Mouse (Mus musculus) kidney, adult 8-10 months (tissue): ENCODE measurements at regions not wholly inside any gene's neighbourhood (a gene's known extent, or its start where the extent isn't known, plus 50 kb on each side); places are given as distances from the start of the nearest gene placed in this dataset.

ENCODE experiments used
- DNase-seq, 2 experiments: peaks; one replicate each; pipeline ENCODE4 v3.0.0; 2022

DNA sequence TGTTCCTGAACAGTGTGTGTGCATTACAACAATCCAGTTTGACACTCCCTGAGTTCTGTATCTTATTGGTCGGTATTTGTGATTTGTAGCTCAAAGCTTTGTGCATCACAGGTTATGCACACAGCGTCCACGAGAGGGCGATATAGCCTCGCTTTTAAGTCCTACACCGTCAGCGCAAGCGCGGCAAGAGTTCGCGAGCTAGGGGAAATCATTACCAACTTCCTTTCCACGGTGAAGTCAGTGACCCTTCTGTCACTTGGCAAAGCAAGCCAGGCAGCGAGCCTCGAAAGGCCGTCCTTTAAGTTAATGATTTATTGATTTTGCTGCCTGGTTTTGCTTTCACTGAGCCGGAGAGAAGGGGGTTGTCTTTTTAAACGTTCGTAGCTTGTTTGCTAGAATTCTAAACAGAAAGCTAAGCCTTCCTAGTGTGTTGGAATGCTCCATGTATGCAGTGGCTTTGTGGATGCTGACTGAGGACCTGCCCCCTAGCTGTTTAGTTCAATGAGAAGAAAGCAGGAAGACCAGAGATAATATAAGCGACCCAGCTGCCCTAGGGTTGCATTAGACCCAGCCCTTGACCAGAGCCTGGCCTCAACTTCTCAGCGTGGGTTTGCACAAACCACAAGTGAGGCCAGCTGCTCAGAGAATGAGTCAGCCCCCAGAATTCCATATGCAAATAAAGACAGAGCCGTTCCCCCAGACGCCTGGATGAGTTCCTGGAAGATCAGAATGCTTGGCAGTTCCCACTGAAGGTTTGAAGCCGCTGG, 79.0 kb upstream of the Ipo5 start:
- DNase-seq, result peak; percentile 96 to 97

DNA sequence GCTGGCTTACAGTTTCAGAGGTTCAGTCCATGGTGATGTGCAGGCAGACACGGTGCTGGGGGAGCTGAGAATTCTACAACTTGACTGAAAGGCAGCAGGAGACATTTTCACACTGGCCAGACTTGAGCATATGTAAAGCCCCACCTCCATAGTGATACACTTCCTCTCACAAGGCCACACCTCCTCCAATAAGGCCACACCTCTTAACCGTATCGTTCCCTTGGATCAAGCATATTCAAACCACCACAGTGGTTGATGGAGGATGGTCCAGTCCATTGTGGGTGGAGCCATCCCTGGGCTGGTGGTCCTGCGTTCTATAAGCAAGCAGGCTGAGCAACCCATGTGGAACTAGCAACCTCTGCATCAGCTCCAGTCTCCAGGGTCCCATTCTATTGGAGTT, 76.2 kb upstream of the Ipo5 start:
- no peak for DNase-seq

DNA sequence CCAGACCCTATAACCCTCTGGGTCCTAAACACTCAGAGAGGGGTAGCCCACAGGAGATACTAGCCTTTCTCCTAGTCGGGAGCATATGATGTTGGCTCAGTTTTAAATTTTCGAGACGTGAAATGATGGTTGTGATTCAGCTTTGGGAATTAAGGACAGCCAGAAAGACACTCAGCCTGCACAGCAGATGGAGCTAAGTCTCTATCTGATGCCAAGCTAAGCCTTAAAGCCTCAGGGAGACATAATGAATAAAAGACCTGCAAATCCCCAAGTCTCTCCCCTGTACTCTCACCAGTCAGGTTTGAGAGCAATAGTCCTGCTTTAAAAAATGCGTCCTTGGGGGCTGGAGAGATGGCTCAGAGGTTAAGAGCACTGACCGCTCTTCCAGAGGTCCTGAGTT, 75.3 kb upstream of the Ipo5 start:
- DNase-seq, result no peak

DNA sequence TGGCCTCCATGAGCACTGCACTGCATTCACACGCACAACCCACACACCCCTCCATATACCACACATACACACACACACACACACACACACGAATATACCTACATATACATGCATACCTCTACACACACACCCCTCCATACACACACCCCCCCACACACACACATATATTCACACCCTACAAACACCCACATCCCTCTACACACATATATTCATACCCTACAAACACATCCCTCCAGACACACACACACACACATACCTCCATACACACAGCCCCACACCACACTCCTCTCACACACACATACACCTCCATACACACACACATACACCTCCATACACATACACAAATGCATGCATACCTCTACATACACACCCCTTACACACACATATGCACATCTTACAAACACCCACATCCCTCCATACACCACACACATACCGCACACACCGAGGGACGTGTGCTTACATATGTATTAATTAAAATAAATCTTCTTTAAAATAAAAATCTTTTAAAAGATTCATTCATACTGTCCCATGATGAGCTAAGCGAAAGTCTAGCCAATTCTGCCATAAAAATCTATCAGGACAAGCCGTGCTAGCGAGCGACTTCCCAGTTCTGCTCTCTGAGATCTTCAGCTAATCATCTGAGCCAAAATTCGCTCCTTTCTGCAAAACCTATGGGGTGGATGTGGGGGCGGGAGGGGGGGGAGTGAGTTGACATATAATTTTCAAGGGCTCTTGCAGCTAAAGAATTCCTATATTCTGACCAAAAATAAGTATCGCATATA, 74.3 kb upstream of the Ipo5 start:
- no peak for DNase-seq

DNA sequence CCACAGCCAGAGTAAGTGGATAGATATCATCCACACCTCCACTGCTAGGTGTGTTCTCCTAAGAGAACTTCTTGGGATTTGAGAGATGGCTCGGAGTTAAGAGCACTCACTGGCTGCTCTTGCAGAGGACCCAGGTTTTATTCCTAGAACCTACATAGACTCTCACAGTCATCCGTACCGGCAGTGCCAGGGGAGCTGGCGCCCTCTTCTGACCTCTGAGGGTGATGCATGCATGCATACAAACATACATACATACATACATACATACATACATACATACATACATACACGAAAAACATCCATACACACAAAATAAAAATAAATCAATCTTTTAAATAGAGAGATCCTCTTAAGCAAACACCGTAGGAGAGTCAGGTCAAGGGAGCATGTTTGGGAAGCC, 70.1 kb upstream of the Ipo5 start:
- DNase-seq, result peak in 1 of 2 experiments; percentile 20

DNA sequence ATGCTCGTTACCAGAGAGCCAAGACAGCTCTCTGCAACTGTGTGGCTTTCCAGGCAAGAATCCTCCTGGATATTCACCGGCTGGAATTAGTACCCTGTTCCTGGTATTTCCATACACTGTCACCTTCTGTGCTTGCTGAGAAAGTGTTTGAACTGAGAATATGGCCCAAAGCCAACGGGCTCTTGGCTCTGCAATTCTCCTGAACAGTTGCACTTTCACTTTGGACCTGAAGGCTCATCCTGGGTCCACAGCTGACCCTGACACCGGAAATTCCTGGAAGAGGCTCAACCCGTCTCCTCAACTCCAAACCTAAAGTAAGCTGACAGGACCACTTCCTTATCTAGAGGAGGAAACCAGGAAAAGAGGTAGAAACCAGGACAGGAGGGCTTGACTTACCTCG, 69.7 kb upstream of the Ipo5 start:
- DNase-seq, result peak; percentile 48 to 61

DNA sequence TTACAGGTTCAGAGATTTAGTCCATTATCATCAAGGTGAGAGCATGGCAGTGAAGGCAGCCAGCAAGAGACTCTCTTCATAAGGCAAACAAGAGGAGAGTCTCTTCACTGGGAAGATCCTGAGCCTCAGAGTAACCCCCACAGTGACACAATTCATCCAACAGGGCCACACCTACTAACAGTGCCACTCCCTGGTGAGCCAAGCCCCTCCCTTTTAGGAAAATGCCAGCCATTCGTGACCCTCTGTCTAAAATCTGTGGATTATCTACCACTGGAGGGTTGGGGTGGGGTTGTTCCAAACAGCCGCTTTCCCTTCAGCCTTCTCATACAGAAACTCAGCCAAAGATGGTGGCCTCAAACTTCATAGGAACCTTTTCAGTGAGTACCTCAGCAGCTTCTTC, 65.9 kb upstream of the Ipo5 start:
- no peak for DNase-seq

DNA sequence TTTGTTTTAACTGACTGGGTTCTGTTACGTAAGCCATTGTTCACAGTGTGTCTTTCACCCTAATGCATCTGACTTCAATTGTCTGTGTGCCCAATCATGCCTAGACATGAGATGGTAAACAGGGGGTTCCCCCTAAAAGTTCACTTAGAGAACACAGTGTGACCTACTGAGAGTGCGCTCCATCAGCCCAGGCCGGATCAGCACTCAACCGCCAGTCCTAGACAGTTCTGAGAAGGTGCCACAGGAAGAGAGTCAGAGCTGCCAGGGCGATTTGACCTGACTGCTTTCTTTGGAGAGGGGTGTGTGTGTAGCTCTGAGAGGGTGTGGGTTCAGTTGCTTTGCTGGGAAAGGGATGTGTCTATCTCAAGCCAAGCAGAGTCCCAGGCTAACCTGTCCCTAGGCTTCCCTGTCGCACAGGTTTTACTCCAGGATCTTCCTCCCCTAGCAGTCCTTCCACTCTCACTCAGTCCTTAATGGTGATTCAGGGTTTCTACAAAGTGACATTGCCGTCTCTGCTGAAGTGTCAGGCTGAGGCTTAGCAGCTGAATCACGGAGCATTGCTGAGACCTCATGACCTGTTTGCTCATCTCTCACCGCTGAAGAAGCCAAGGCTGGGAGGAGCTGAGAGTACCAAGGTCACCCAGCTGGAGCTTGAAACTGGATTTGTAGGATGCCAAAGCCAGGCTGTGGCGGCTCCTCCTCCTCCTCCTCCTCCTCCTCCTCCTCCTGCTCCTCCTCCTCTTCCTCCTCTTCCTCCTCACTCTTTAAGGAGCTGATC, 64.8 kb upstream of the Ipo5 start:
- DNase-seq, result peak; percentile 42 to 50

DNA sequence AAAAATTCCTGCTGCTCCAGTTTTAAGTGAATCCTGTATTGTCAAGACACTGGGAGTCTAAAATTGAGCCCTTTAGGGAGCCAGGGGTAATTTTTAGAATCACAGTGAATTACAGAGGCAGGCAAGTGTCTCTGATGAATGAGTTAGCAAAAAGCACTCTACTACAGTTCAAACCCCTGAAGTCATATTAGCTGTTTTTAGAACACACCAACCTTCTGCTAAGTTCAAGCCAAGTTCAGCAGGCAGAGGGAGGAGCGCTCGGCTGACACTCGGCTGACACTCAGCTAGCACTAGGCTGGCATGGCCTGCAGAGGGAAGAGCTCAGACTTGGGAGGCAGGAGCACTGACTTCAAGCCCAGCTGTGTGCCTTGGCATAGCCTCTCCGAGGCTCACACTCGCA, 64.0 kb upstream of the Ipo5 start:
- no peak for DNase-seq

DNA sequence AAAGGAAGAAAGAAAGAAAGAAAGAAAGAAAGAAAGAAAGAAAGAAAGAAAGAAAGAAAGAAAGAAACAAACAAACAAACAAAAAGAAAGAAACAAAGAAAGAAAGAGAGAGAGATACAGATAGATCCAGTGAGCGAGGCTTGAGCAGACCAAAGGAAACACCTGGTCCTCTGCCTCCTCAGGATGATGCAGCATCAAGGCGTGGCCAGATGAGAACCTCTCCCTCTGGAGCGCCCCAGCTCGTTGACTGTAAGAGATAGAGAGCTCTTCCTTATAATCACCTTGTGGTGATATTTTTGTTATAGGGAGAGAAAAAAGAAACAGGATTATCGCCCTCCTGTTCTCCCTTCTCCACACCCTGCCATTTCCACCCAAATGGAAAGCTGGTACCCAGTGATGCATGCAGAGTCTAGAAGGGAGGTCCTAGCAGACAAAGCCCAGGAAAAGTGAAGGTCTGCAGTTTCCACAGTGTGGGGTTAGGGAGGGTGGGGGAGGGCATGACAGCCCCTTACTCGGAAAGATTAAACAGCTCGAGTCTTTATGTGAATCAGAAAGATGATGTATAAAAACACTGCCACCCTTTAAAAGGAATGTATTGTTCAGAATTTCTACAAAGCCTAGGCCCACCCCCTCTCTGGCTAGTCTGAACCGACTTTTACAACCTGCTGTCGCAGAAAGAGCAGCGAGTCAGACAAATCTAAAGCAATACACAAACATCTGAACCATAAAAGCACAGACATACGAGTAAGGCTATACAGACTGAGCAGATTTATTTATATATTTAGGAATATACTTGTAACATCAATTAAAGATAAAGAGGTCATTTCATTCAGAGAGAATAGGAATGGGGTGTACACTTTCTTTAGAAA, 62.7 kb upstream of the Ipo5 start:
- no peak for DNase-seq

DNA sequence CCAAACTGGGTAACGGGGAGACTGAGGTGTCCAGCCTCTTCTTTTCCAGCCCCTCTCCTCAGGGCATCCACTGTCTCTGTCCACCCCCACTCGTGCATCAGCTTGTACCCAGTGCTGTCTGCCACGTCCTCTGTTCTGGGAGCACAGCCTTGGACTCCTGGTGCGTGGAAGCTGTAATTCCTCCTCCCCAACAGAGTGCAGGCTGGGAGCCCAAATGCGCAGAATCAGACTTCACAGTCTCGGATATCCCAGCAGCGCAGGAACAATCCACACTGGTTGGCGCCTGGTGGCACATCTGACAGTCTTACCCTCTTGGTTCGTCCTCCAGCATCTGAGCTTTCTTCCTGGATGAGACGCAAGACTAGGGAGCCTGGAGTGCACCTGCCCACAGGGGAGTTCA, 61.9 kb upstream of the Ipo5 start:
- DNase-seq, result no peak

DNA sequence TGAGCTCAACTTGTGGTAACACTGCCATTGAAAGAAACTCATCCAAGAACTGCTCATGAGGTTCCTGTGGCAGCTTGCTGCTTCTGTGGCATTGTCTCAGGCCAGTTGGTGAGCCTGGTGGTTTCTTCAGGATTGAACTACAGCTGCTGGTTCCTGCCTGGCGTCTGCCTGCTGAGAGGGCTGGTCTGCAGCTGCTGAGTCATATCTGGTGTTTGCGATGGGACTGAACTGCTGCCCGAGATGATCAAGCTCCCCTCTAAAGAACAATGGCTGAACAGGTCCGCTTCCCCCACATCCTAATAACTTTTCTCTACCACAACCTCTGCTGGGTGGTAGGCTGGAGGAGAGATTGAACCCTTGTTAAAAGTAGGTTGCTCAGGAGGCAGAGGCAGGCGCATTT, 57.4 kb upstream of the Ipo5 start:
- no peak for DNase-seq

DNA sequence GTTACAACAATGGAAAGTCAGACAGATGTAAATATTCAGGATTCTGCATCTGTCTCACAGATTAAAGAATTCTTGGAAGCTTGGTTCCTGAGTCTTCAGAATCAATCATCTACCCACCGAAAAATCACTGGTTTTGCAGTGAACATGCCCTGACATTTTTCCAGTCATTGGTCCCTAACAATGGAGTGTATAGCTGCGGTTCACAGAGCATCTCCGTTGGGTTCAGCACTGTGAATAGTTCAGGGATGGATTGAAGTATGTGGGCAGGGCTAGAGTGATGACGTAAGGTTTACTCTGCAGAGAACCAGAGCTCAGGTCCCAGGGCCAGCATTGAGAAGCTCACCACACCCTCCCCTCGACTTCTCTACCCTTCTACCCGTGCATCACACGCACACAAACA, 56.5 kb upstream of the Ipo5 start:
- DNase-seq, result no peak

DNA sequence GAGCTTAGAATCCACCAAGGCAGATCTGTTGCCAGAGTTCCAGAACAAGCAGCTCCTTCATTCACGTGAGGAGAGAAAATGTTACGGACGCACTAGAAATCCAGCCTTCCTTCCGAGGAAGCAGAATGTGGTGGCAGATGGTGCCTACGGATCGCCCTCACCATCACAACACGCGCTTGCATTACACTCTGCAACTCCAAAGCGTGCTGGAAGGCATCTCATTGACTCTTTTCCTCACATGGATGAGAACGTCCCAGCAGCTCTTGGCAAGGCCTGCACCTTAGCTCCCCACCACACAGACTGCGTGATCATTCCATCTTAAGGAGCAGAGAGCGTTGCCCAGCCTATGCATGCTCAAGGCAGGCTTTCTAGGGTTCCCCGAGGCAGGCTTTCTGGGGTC, 55.8 kb upstream of the Ipo5 start:
- DNase-seq, result no peak
